Mouse (Mus musculus) limb, embryonic 11.5 days (tissue): Measurements from ENCODE around the gene Vps11. TPM values are rescaled to one million over a fixed set of nuclear protein-coding genes. Genes with fewer than 3 reads are reported as not detected.
"Not testable (repeated sequence)": the region's sequence is repeated elsewhere in the genome, so short reads cannot be mapped to it uniquely, and the experiment has no call there.

Experiments
- ATAC-seq: fragments of 200-750 bp; cut with Nextera tagmentation; 2 replicates; pipeline ENCODE4 v1.8.0; 2017; ENCODE audit warnings: low read depth; ENCODE audit not compliant: insufficient number of reproducible peaks, low FRiP score, low TSS enrichment
- DNase-seq: peaks from one replicate; pipeline ENCODE4 v3.0.0-alpha.2; 2015; ENCODE audit warnings: low spot score
- H3K27ac ChIP-seq: fragments of 300-500 bp; sonication (generic); replicated peaks from 2 replicates; pipeline ENCODE4 v1.5.1; 2014; ENCODE audit warnings: low read depth, mild to moderate bottlenecking, low read length
- H3K27me3 ChIP-seq: fragments of 300-500 bp; sonication (generic); 2 replicates; pipeline ENCODE4 v1.6.1; 2014; ENCODE audit warnings: mild to moderate bottlenecking, low read length, mixed read lengths; ENCODE audit not compliant: control insufficient read depth, insufficient read depth
- H3K36me3 ChIP-seq: fragments of 300-500 bp; sonication (generic); 2 replicates; pipeline ENCODE4 v1.6.1; 2014; ENCODE audit warnings: mild to moderate bottlenecking, low read length, moderate library complexity, mixed read lengths; ENCODE audit not compliant: control insufficient read depth, insufficient read depth
- H3K4me1 ChIP-seq: fragments of 300-500 bp; sonication (generic); 2 replicates; pipeline ENCODE4 v1.6.1; 2014; ENCODE audit warnings: low read length, mixed read lengths; ENCODE audit not compliant: control insufficient read depth, insufficient read depth
- H3K4me2 ChIP-seq: fragments of 300-500 bp; sonication (generic); 2 replicates; pipeline ENCODE4 v1.6.1; 2014; ENCODE audit warnings: low read depth, mild to moderate bottlenecking, moderate library complexity; ENCODE audit not compliant: severe bottlenecking
- H3K4me3 ChIP-seq: fragments of 300-500 bp; sonication (generic); 2 replicates; pipeline ENCODE4 v1.5.1; 2014; ENCODE audit warnings: low read depth, low read length
- H3K9ac ChIP-seq: fragments of 300-500 bp; sonication (generic); 2 replicates; pipeline ENCODE4 v1.6.1; 2014; ENCODE audit warnings: mild to moderate bottlenecking, low read length
- H3K9me3 ChIP-seq: fragments of 300-500 bp; sonication (generic); 2 replicates; pipeline ENCODE4 v1.6.1; 2016; ENCODE audit warnings: low read length; ENCODE audit not compliant: control insufficient read depth
- WGBS: fragments of 180-500 bp; shearing (Covaris S2); extraction: QIAGEN DNeasy Blood & Tissue Kit; methylation state at CpG from one replicate; pipeline ENCODE4 v1.1.7; 2014; 5-methylcytosine and 5-hydroxymethylcytosine counted together
- microRNA-seq: library from miRNA; unstranded; fragments of <30 nt; microRNA quantifications from one replicate; pipeline ENCODE4, GENCODE M21; 2016
- polyA plus RNA-seq: library from polyadenylated mRNA; unstranded; fragments of >200 nt; fragmentation: Nextera tagmentation; extraction: Ambion mirVana; gene quantifications from 2 replicates; pipeline ENCODE4 v1.2.1, GENCODE M21; 2014

The Vps11 gene
- polyA plus RNA-seq, 1 experiment from 2014 or later, result 26.4 TPM

- WGBS, result 88% methylated on average over 3 of the region's 3 CpGs
- H3K4me3 ChIP-seq, H3K9ac ChIP-seq, H3K9me3 ChIP-seq, H3K27ac ChIP-seq, ATAC-seq, H3K27me3 ChIP-seq, H3K4me2 ChIP-seq, DNase-seq, H3K4me1 ChIP-seq: not testable (repeated sequence)
- peaks cover 28% of the 10 kb centered on the region for H3K36me3 ChIP-seq
Measured at GRCm38 (mm10) chr9:44300001-44300400, 61.5 kb downstream of the Vps11 start.

Small RNA genes within 50 kb of the gene (microRNA-seq; reads per million reads assigned to microRNA genes)
- gene Gm44335 (0.92 reads per million), gene Mir7085 (not detected)

Other genes with a start within 250 kb of the Vps11 start
- gene Gm49380, start 248.2 kb downstream of the Vps11 start, polyA plus RNA-seq, result 0.10 TPM in 1 of 2 replicates, not detected in the other
- gene Rnf26, start 248.2 kb downstream of the Vps11 start, polyA plus RNA-seq, result 76.6 and 77.3 TPM in 2 replicates
- 12.7 and 13.4 TPM in 2 replicates for gene Mcam, start 227.2 kb downstream of the Vps11 start, polyA plus RNA-seq
- 19.2 and 21.7 TPM in 2 replicates for gene Cbl, start 127.6 kb downstream of the Vps11 start, polyA plus RNA-seq
- not detected in 2 replicates for gene Ccdc153, start 121.0 kb downstream of the Vps11 start, polyA plus RNA-seq
- gene Pdzd3, start 110.2 kb downstream of the Vps11 start, polyA plus RNA-seq, result 0.08 TPM in 1 of 2 replicates, not detected in the other
- gene Nlrx1, start 93.1 kb downstream of the Vps11 start, polyA plus RNA-seq, result 2.7 and 3.0 TPM in 2 replicates
- 3.4 and 3.7 TPM in 2 replicates for gene Abcg4, start 73.1 kb downstream of the Vps11 start, polyA plus RNA-seq
- gene Hinfp, start 56.0 kb downstream of the Vps11 start, polyA plus RNA-seq, result 19.5 and 28.4 TPM in 2 replicates
- gene C2cd2l, start 41.4 kb downstream of the Vps11 start, polyA plus RNA-seq, result 6.5 and 7.6 TPM in 2 replicates
- 52.3 and 55.8 TPM in 2 replicates for gene Dpagt1, start 35.7 kb downstream of the Vps11 start, polyA plus RNA-seq
- 507 and 525 TPM in 2 replicates for gene H2afx, start 27.0 kb downstream of the Vps11 start, polyA plus RNA-seq
- 145 and 153 TPM in 2 replicates for gene Hmbs, start 17.4 kb downstream of the Vps11 start, polyA plus RNA-seq
- gene Hyou1, start 17.8 kb upstream of the Vps11 start, polyA plus RNA-seq, result 36.1 and 39.7 TPM in 2 replicates
- 10.1 and 10.6 TPM in 2 replicates for gene Slc37a4, start 35.2 kb upstream of the Vps11 start, polyA plus RNA-seq
- gene Rps25, start 45.5 kb upstream of the Vps11 start, polyA plus RNA-seq, result 2,256 and 2,311 TPM in 2 replicates
- gene Trappc4, start 45.9 kb upstream of the Vps11 start, polyA plus RNA-seq, result 141 TPM in 2 replicates
- 22.0 and 27.1 TPM in 2 replicates for gene Ccdc84, start 56.9 kb upstream of the Vps11 start, polyA plus RNA-seq
- not detected in 2 replicates for gene Foxr1, start 79.5 kb upstream of the Vps11 start, polyA plus RNA-seq
- gene Upk2, start 93.3 kb upstream of the Vps11 start, polyA plus RNA-seq, result 0.59 and 0.99 TPM in 2 replicates
- gene Bcl9l, start 121.2 kb upstream of the Vps11 start, polyA plus RNA-seq, result 11.6 and 12.3 TPM in 2 replicates
- gene Cxcr5, start 200.2 kb upstream of the Vps11 start, polyA plus RNA-seq, result 0.05 TPM in 1 of 2 replicates, not detected in the other
- 16.1 and 18.2 TPM in 2 replicates for gene Ddx6, start 243.2 kb upstream of the Vps11 start, polyA plus RNA-seq